Mouse (Mus musculus): ENCODE results near the gene Rnf216. TPM values are rescaled to one million over a fixed set of nuclear protein-coding genes. Genes with fewer than 3 reads are reported as not detected.

Gene Rnf216
- polyA plus RNA-seq, 1 experiment: 28.5 TPM

DNA sequence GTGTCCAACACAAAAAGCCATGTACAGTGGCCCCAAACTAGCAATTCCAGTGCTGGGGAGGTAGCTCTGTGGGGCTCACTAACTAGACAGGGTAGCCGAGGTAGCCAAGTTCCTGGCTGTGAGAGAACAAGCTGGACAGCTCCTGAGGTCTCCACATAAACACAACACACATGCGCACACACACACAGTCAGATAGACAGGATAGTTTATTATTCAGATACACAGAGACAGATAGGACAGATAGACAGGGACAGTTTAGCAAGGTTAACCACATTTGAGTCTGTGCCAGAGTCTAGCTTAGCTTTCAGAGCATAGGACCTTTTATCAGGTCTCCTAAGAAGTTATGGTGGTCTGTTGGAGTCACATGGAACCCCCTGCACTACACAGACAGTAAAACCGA, 6.0 kb downstream of the Rnf216 start:
- Histone ChIP-seq H3K4me3 (ENCODE audit: insufficient read depth, low read length) (no peak overlapping the region), H3K27ac (ENCODE audit: insufficient read depth, low read length) (no peak overlapping the region), H3K4me1 (ENCODE audit: control insufficient read depth, insufficient read depth, low read length) (peaks cover 2% of the 10 kb centered on the region; the same call in 1 of the 2 replicates)
- no peak for TF ChIP-seq CTCF (IDR thresholded peaks at IDR 0.05; ENCODE audit: extremely low read depth, insufficient read depth, low read length)
- TF ChIP-seq POLR2A (IDR thresholded peaks at IDR 0.05; ENCODE audit: extremely low read depth, insufficient read depth, low read length): no peak

DNA sequence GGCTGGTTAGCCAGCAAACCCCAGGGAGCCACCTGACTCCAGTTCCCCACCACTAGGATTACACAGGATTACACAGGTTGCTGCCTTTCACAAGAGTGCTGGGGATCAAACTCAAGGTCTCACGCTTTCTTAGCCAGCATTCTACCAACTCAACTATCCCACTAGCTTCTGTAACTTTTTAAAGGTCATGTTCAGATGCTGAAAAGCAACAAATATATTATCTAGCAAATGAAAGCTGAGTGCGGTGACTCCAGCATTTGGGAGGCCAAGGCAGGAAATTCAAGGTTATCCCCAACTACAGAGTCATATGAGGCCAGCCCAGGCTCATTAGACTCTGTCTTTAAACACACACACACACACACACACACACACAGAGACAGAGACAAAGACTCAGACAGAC, 9.6 kb downstream of the Rnf216 start:
- no peaks in the 10 kb centered on the region; the same call in 1 of the 2 replicates for H3K4me1 ChIP-seq (ENCODE audit: control insufficient read depth, insufficient read depth, low read length)
- H3K27ac ChIP-seq (ENCODE audit: insufficient read depth, low read length): no peak overlapping the region
- no peak overlapping the region for H3K4me3 ChIP-seq (ENCODE audit: insufficient read depth, low read length)
- TF ChIP-seq CTCF (IDR thresholded peaks at IDR 0.05; ENCODE audit: extremely low read depth, insufficient read depth, low read length) (no peak), POLR2A (IDR thresholded peaks at IDR 0.05; ENCODE audit: extremely low read depth, insufficient read depth, low read length) (no peak)

DNA sequence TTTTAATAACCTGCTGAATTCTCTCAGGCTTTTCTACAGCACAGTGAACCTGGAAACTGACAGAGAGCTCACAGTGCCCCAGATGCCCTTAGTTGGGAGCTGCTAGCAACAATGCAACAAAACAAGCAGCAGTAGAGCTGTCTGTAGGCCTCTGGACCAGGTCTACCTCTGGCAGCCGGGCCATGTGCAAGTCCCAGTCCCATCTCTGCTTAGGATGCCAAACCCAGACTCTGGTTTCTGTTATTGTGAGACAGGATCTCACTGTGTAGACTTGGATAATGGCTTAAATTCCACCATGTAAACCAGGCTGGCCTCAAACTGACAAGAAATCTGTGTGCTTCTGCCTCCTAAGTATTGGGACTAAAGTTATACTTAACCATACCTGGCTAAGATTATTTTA, 11.2 kb downstream of the Rnf216 start:
- Histone ChIP-seq H3K27ac (ENCODE audit: insufficient read depth, low read length) (no peak overlapping the region), H3K4me1 (ENCODE audit: control insufficient read depth, insufficient read depth, low read length) (no peaks in the 10 kb centered on the region; the same call in 1 of the 2 replicates), H3K4me3 (ENCODE audit: insufficient read depth, low read length) (no peak overlapping the region)
- TF ChIP-seq CTCF (IDR thresholded peaks at IDR 0.05; ENCODE audit: extremely low read depth, insufficient read depth, low read length) (no peak), POLR2A (IDR thresholded peaks at IDR 0.05; ENCODE audit: extremely low read depth, insufficient read depth, low read length) (no peak)

DNA sequence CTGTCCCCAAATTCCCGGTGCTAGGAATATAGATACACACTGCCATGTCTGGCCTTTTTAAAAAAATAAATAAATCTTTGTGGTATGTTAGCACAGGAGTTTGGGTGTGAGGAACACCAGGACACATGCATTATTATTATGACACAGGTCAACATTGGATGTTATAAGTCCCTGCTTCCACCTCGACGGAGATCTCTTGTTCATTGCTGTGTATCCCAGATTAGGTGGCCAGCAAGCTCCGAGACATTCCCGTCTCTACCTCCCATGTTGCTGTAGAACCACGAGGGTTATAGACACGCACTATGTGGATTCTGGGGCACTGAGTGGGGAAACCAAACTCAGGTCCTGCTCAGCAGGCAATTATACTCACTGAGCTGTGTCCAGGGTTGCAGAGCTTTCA, 17.5 kb downstream of the Rnf216 start:
- H3K4me3 ChIP-seq (ENCODE audit: insufficient read depth, low read length): no peak overlapping the region
- no peak overlapping the region for H3K27ac ChIP-seq (ENCODE audit: insufficient read depth, low read length)
- TF ChIP-seq CTCF (IDR thresholded peaks at IDR 0.05; ENCODE audit: extremely low read depth, insufficient read depth, low read length) (no peak), POLR2A (IDR thresholded peaks at IDR 0.05; ENCODE audit: extremely low read depth, insufficient read depth, low read length) (no peak)
- H3K4me1 ChIP-seq (ENCODE audit: control insufficient read depth, insufficient read depth, low read length): 0 out of 2 replicates have a peak, but pooled peaks cover 1% of the 10 kb centered on the region

DNA sequence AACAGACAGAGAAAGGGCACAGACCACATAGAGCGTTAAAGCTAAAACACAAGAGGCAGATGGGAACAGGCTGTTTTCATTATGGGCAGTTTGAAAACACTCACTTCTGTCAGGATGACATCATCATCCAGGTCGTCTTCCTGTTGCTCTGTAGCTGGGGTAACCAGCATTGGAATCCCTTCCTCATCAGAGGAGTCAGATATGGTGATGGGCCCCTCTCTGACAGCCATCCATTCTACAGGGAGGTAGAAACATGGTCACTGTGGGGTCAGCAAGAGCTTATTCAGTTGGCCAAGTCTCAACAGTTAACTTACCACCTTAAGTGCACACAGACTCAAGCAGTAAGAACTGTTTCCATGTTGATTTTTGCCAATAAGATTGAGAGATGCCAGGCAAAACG, 19.9 kb downstream of the Rnf216 start:
- no peak overlapping the region for H3K4me3 ChIP-seq (ENCODE audit: insufficient read depth, low read length)
- 0 out of 2 replicates have a peak, but pooled peaks cover 1% of the 10 kb centered on the region for H3K4me1 ChIP-seq (ENCODE audit: control insufficient read depth, insufficient read depth, low read length)
- TF ChIP-seq POLR2A (IDR thresholded peaks at IDR 0.05; ENCODE audit: extremely low read depth, insufficient read depth, low read length) (no peak), CTCF (IDR thresholded peaks at IDR 0.05; ENCODE audit: extremely low read depth, insufficient read depth, low read length) (no peak)
- H3K27ac ChIP-seq (ENCODE audit: insufficient read depth, low read length): no peak overlapping the region

DNA sequence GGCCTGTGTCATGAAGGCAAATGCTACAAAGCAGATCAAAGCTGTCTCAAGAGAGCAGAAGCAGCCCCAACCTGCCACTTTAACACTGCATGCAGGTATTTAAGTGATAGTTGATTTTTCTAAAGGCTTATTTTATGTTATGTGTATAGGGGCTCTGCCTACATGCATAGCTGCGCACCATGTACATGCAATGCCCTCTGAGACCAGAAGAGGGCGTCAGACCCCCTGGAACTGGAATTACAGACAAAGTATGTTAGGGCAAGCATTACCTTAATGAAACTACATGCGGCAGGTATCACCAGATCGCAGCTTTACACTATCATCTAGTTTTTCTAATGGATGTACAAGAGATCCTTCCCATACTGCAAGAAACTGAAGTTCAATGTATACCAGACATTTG, 27.9 kb downstream of the Rnf216 start:
- H3K4me1 ChIP-seq (ENCODE audit: control insufficient read depth, insufficient read depth, low read length): no peaks in the 10 kb centered on the region

DNA sequence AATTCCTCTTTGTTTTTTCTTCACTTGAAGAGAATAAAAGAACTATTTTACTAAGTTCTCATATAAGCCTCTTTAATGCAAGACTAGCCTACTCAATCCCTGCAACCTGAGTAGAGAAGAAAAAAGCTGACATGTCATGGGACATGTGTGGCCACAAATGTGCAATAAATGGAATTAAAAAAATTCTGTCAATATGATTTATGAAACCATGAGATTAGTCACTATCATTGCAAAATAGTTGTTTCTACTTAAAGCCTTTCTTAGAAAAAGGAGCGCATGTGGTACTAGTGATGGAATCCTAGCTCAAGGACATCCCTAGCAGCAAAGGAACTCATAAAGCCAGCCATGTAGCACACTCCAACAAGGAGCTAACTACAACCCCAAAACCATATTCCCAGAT, 33.0 kb downstream of the Rnf216 start:
- Histone ChIP-seq H3K4me1 (ENCODE audit: control insufficient read depth, insufficient read depth, low read length) (no peaks in the 10 kb centered on the region), H3K27ac (ENCODE audit: insufficient read depth, low read length) (no peak overlapping the region), H3K4me3 (ENCODE audit: insufficient read depth, low read length) (no peak overlapping the region)
- TF ChIP-seq CTCF (IDR thresholded peaks at IDR 0.05; ENCODE audit: extremely low read depth, insufficient read depth, low read length) (no peak), POLR2A (IDR thresholded peaks at IDR 0.05; ENCODE audit: extremely low read depth, insufficient read depth, low read length) (no peak)

More for the DNA sequence above, 27.9 kb downstream of the Rnf216 start:
- TF ChIP-seq CTCF (IDR thresholded peaks at IDR 0.05; ENCODE audit: extremely low read depth, insufficient read depth, low read length) (peak; percentile 56), POLR2A (IDR thresholded peaks at IDR 0.05; ENCODE audit: extremely low read depth, insufficient read depth, low read length) (no peak)
- Histone ChIP-seq H3K4me3 (ENCODE audit: insufficient read depth, low read length) (no peak overlapping the region), H3K27ac (ENCODE audit: insufficient read depth, low read length) (no peak overlapping the region)

DNA sequence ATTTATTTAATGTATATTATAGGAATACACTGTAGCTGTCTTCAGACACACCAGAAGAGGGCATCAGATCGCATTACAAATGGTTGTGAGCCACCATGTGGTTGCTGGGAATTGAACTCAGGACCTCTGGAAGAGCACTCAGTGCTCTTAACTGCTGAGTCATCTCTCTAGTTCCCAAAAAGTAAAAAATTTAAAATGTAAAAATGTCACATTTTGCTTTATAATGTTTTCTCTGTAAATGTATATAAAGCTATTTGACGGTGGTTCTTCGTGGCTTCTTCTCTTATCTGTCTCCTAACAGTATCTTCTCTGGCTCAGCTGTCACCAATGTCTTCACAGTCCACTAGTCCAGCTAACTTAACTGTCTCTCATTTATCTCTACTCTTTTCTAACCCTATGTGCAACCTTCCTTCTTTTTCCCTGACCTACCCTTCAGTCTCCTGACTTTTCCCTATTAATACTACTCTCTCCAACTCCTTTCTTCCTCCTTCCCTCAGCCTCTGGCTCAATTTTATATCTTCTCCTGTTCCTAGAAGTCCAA, 36.1 kb downstream of the Rnf216 start:
- H3K4me1 ChIP-seq (ENCODE audit: control insufficient read depth, insufficient read depth, low read length): no peaks in the 10 kb centered on the region
- H3K4me3 ChIP-seq (ENCODE audit: insufficient read depth, low read length): no peak overlapping the region
- H3K27ac ChIP-seq (ENCODE audit: insufficient read depth, low read length): no peak overlapping the region
- TF ChIP-seq CTCF (IDR thresholded peaks at IDR 0.05; ENCODE audit: extremely low read depth, insufficient read depth, low read length): no peak
- TF ChIP-seq POLR2A (IDR thresholded peaks at IDR 0.05; ENCODE audit: extremely low read depth, insufficient read depth, low read length): no peak

DNA sequence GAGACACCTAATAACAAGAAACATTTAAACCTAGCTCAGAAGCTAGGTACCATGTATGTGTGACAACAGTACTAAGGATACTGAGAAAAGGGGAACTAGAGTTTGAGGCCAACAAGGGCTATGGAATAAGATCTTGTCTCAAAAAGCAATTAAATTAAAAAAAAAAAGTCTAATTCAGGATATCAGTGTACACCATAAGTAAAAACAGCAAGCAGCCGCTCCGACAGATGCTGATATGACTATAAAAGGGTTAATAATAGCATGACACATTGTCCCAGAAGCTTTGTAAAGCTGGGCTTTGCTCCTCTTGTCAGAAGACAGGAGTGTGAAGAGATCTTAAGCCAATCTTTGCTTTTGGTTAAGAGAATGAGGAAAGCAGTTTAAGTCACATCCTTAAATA, 36.8 kb downstream of the Rnf216 start:
- no peak overlapping the region for H3K27ac ChIP-seq (ENCODE audit: insufficient read depth, low read length)
- TF ChIP-seq CTCF (IDR thresholded peaks at IDR 0.05; ENCODE audit: extremely low read depth, insufficient read depth, low read length): no peak
- H3K4me3 ChIP-seq (ENCODE audit: insufficient read depth, low read length): no peak overlapping the region
- H3K4me1 ChIP-seq (ENCODE audit: control insufficient read depth, insufficient read depth, low read length): no peaks in the 10 kb centered on the region

DNA sequence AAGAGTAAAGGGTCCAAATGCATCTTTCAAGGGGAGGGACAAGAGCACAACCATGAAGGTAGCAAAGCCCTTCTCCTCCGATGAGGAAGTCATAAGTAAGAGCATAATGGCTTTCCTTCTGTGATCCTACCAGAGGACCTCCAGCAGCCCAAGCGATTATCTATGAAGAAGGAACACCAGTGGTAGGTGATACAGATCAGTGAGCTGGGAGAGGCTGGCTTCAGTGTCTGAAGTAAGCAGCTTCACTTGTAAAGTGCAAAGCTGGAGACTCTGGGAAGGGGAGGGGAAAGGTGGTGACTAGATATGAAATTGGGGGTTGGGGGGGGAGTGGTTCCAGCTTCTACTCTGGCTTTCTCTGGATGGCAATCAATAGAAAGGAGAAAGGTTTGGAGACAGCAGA, 43.7 kb downstream of the Rnf216 start:
- TF ChIP-seq POLR2A (IDR thresholded peaks at IDR 0.05; ENCODE audit: extremely low read depth, insufficient read depth, low read length) (no peak), CTCF (IDR thresholded peaks at IDR 0.05; ENCODE audit: extremely low read depth, insufficient read depth, low read length) (no peak)
- H3K4me3 ChIP-seq (ENCODE audit: insufficient read depth, low read length): no peak overlapping the region
- H3K27ac ChIP-seq (ENCODE audit: insufficient read depth, low read length): no peak overlapping the region
- peaks cover 3% of the 10 kb centered on the region; the same call in 1 of the 2 replicates for H3K4me1 ChIP-seq (ENCODE audit: control insufficient read depth, insufficient read depth, low read length)

Data from cortical plate, adult 2 months (tissue).